In the genomic region with DNA sequence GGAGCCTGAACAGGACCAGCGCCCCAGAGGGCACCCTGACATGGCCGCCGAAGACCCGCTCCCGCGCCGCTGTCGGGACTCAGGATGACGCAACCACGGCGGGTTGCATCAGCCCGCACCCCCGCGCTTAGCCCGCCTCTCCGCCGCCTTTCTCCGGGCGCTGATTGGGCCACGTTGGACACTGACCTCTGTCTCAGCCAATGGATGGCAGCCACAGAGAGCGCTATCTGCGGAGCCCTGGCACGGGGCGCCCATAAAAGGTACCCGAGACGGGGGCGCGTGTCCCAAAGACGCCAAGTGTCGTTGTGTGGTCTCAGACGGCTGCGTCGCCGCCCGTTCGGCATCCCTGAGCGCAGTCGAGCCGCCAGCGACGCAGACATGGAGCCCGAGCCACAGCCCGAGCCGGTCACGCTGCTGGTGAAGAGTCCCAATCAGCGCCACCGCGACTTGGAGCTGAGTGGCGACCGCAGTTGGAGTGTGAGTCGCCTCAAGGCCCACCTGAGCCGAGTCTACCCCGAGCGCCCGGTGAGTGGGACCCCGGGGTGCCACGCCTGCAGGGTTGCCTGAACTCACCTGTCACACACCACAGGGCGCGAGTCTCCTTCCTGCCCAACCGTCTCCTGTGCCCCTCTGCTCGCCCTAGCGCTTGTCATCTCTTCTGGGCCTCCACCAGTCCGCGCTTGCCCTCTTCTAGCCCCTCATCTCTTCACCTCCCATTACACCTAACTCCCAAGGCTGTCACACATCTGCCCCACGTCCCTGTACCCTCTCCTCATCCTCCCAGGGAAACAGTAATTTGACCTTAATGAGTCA, we compare ENCODE assay signal across 8 mouse cellular contexts. TPM values are rescaled to one million over a fixed set of nuclear protein-coding genes. Genes with fewer than 3 reads are reported as not detected.
A peak's percentile ranks its signal among the peaks of the same experiment; 100 is the strongest.
DNase-seq lines count a peak whose midpoint lies in the region; ATAC-seq lines count a peak whose summit lies in the region.

A gene (plus strand): TSS at position 225 of the 813 bp plus-strand sequence.

- H3K27me3 ChIP-seq in hindbrain, embryonic 12.5 days = no peaks in the 10 kb centered on the region; the same call in 1 of the 2 replicates

- H3K36me3 ChIP-seq in hindbrain, embryonic 12.5 days = peaks cover 21% of the 10 kb centered on the region

- H3K4me1 ChIP-seq in hindbrain, embryonic 12.5 days = peaks cover 15% of the 10 kb centered on the region

- WGBS in hindbrain, embryonic 12.5 days = under 1% methylated on average over 65 of the region's 65 CpGs

- peak within 1 kb of the TSS; percentile 82 for H3K4me3 ChIP-seq in hindbrain, embryonic 12.5 days

- no peaks in the 10 kb centered on the region for H3K9me3 ChIP-seq in hindbrain, embryonic 12.5 days (replicated peaks)

- H3K27ac ChIP-seq in hindbrain, embryonic 12.5 days = peak within 1 kb of the TSS; percentile 89

- peak; percentile 97 for DNase-seq in Muller cell, postnatal 12 days (ENCODE audit: inconsistent ontology term)
- peak; percentile 98 for DNase-seq in cerebellum, adult 9-11 months
- peak; percentile 97 to 99 for DNase-seq in frontal cortex, postnatal 10 days (ENCODE audit: low spot score in 2 of 2)
- peak; percentile 98 to 99 for DNase-seq in layer of hippocampus, postnatal 14 days (ENCODE audit: low spot score in 2 of 2)
- peak; percentile 98 for DNase-seq in lung, postnatal 14 days
- DNase-seq in retina, adult 2 months (ENCODE audit: low read depth, low spot score) = peak; percentile 83
- peak; percentile 96 to 98 for DNase-seq in thymus, postnatal 36 days

- ATAC-seq in hindbrain, embryonic 12.5 days (ENCODE audit: low FRiP score) = peak; percentile 100

- H3K4me2 ChIP-seq in hindbrain, embryonic 12.5 days (replicated peaks) = peak within 1 kb of the TSS; percentile 86

- peak within 1 kb of the TSS; percentile 87 for H3K9ac ChIP-seq in hindbrain, embryonic 12.5 days

RNA-seq across cellular contexts. Expression of the gene that starts here (rescaled TPM):
- polyA plus RNA-seq in hindbrain, embryonic 12.5 days (2016; fragmentation: Nextera tagmentation; extraction: Ambion mirVana) = 52.5 and 56.8 TPM in 2 replicates
- total RNA-seq in layer of hippocampus, postnatal 14 days (2021) = 10 to 100 TPM; 43.9 to 56.6 TPM

Comparison
In these comparisons a context has a peak if more than half of its experiments do, and no peak if none do; other contexts are left out.
1. Peak in every context shown above with its lines: DNase-seq, ATAC-seq, H3K4me3 ChIP-seq and H3K27ac ChIP-seq.